Mouse (Mus musculus) liver, embryonic 16.5 days (tissue): ENCODE data around the gene Cdh7. TPM values are rescaled to one million over a fixed set of nuclear protein-coding genes. Genes with fewer than 3 reads are reported as not detected.
"Not testable (repeated sequence)": the region's sequence is repeated elsewhere in the genome, so short reads cannot be mapped to it uniquely, and the experiment has no call there.

Experiments
- ATAC-seq: fragments of 200-750 bp; cut with Nextera tagmentation; 2 replicates; pipeline ENCODE4 v1.8.0; 2017; ENCODE audit warnings: low read depth, mild to moderate bottlenecking, moderate number of reproducible peaks, moderate library complexity
- H3K27ac ChIP-seq: fragments of 300-500 bp; sonication (generic); 2 replicates; pipeline ENCODE4 v1.5.1; 2014; ENCODE audit warnings: mild to moderate bottlenecking, low read length
- H3K27me3 ChIP-seq: fragments of 300-500 bp; sonication (generic); 2 replicates; pipeline ENCODE4 v1.6.1; 2014; ENCODE audit warnings: low read depth, low read length, mixed read lengths; ENCODE audit not compliant: control insufficient read depth, insufficient read depth
- H3K36me3 ChIP-seq: fragments of 300-500 bp; sonication (generic); 2 replicates; pipeline ENCODE4 v1.6.1; 2014; ENCODE audit warnings: mild to moderate bottlenecking; ENCODE audit not compliant: control insufficient read depth, insufficient read depth
- H3K4me1 ChIP-seq: fragments of 300-500 bp; sonication (generic); 2 replicates; pipeline ENCODE4 v1.6.1; 2014; ENCODE audit warnings: low read depth, low read length, mixed read lengths; ENCODE audit not compliant: control insufficient read depth
- H3K4me2 ChIP-seq: fragments of 300-500 bp; sonication (generic); 2 replicates; pipeline ENCODE4 v1.6.1; 2014; ENCODE audit warnings: low read depth, low read length, mixed read lengths
- H3K4me3 ChIP-seq: fragments of 300-500 bp; sonication (generic); 2 replicates; pipeline ENCODE4 v1.5.1; 2014; ENCODE audit warnings: low read depth, mild to moderate bottlenecking, low read length
- H3K9ac ChIP-seq: fragments of 300-500 bp; sonication (generic); 2 replicates; pipeline ENCODE4 v1.6.1; 2014; ENCODE audit warnings: low read depth, low read length
- H3K9me3 ChIP-seq: fragments of 300-500 bp; sonication (generic); replicated peaks from 2 replicates; pipeline ENCODE4 v1.6.1; 2016; ENCODE audit warnings: low read length; ENCODE audit not compliant: control insufficient read depth
- WGBS: fragments of 180-500 bp; shearing (Covaris S2); extraction: QIAGEN DNeasy Blood & Tissue Kit; methylation state at CpG from one replicate; pipeline ENCODE4 v1.1.7; 2014; ENCODE audit not compliant: insufficient replicate concordance; 5-methylcytosine and 5-hydroxymethylcytosine counted together
- polyA plus RNA-seq: library from polyadenylated mRNA; unstranded; fragments of >200 nt; fragmentation: Nextera tagmentation; extraction: Ambion mirVana; gene quantifications from 2 replicates; pipeline ENCODE4 v1.2.1, GENCODE M21; 2015

Cdh7 gene
- polyA plus RNA-seq, 1 experiment from 2014 or later, result not detected

DNA sequence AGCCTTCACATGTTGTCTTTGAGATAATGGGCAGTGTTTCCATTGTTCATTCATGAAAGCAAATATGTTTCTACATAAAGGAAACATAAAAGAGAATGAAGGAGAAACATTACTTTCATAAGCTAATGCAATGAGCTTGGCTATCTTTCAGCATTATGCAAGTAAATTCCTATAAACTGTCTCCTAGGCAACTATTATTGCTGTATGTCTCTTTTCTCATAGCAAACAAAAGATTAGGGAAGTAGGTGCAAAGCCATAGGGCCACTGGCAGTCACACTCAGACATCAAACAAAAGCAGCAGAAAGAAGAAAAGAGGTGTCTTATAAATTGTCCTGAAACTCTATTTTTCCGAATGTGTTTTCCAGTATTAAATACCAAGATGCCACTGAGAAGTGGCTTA, 136.6 kb downstream of the Cdh7 start:
- no peaks in the 10 kb centered on the region for H3K36me3 ChIP-seq
- no peak overlapping the region for H3K9ac ChIP-seq
- ATAC-seq, result no peak
- H3K27ac ChIP-seq, result no peak overlapping the region
- no peaks in the 10 kb centered on the region for H3K9me3 ChIP-seq
- 59% methylated on average over 1 of the region's 1 CpGs for WGBS
- no peaks in the 10 kb centered on the region for H3K27me3 ChIP-seq
- no peak overlapping the region for H3K4me3 ChIP-seq
- H3K4me2 ChIP-seq, result no peak overlapping the region
- H3K4me1 ChIP-seq, result no peaks in the 10 kb centered on the region

DNA sequence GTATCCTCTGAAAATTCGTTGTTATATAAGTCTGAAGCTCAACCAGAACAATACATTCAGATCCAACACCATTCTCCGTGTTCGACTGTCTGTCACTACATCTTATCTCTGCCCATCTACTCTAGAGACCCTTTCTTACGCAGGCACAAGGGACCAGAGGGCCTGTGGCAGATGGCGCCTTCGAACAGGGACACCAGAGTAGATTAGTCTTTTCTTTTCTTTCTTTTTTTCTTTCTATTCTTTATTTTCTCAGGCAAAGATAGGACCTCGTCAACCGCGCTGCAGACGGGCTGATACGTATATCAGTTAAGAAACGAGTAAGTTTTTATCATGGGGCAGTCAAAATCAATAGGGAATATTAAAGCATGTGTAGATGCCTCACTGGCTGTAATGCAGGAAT, 189.2 kb downstream of the Cdh7 start:
- not testable (repeated sequence) for ATAC-seq, H3K4me3 ChIP-seq, H3K9me3 ChIP-seq, H3K36me3 ChIP-seq, H3K4me2 ChIP-seq, H3K9ac ChIP-seq, H3K27ac ChIP-seq, H3K27me3 ChIP-seq, H3K4me1 ChIP-seq
- 68% methylated on average over 2 of the region's 12 CpGs for WGBS
